Mouse (Mus musculus): ENCODE results near the gene Atrnl1.

DNA sequence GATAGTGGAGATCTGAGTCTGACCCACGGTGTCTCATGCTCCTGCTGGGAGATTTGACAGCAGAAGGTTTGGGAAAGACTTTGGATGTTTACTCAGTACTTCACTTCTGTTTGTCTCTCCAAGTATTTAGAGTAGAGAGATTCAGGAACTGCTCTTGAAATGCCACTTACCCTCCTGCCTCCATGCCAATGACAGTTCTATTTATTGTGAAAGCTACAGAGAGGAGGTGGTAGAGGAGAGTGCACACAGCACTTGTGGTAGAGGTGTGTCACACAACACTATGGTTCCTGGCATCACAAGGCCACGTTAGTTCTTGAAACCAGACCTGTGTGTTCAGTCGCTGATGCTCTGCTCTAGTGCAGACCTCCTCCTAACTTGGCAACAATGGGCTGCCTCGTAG, 257.5 kb downstream of the Atrnl1 start:
- TF ChIP-seq CHD2 (IDR thresholded peaks at IDR 0.05; ENCODE audit: low read depth, low read length): no peak
- no peak for TF ChIP-seq ZNF384 (IDR thresholded peaks at IDR 0.05; ENCODE audit: low read depth, low read length)
